Mouse (Mus musculus) WW6 (cell line): ENCODE measurements at regions not wholly inside any gene's neighbourhood (a gene's known extent, or its start where the extent isn't known, plus 50 kb on each side); places are given as distances from the start of the nearest gene placed in this dataset.

Source experiments
- DNase-seq: peaks from one replicate; pipeline ENCODE4 v3.0.0-alpha.2; 2013; ENCODE audit warnings: low read depth, low spot score

DNA sequence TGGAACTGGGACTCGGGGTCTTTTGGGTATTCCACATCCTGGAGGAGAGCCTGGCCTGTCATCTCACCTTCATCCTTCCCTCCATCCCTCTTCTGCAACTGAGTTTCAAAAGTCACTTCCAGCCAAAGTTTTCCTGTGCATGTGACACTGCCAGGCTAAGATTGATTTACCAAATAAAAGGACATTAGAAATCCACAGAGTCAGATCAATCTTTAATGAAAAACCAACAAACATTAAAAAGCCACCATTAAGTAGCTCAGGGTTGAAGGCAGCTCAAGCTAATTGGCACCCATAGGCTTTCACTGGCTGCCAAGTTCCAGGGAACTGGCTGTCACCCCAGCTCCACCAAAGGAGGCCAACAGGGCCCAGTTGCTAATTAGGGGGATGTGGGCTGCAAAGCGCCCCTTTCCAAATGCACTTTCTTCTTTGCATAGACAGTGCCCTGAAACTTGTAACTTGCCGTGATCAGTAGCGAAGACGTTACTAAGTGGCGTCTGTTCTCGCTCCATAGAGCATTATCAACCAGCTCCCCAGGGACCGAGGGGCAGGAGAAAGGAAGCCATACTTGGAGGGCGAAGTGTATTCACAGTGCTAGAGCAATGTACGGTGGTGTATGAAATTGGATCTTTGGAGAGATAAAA is 464.6 kb upstream of the Gm19410 start:
- DNase-seq, result no peak

- no peak for DNase-seq
Measured at GRCm38 (mm10) chr8:35302856-35303255, 462.7 kb upstream of the Gm19410 start.

DNA sequence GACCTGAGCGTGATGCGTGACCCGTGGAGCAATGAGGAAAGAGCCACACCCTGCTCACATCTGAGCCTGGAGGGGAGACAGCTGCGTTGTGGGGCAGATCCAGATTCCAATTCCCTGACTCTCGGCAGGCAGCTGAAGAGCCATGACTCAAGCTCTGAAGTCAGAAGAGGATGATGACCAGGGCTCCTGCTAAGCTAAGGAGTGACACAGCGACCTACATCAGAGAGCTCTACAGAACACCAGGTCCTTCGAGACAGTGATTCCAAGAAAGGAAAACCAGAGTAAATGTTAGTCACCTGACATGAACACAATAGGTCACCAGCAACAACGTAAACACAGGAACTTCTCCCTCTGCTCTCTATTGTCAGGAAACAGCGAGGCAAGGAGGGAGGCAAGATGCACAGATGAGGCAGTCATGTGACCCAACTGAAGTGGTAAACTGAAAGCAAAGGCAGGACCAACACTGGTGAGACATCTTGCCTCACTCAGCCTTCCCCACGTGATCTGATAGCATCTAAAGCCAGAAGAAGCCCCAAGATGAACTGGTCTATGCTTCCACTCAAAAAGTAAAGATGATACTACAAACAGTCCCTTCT is 444.2 kb upstream of the Gm19410 start:
- no peak for DNase-seq

DNA sequence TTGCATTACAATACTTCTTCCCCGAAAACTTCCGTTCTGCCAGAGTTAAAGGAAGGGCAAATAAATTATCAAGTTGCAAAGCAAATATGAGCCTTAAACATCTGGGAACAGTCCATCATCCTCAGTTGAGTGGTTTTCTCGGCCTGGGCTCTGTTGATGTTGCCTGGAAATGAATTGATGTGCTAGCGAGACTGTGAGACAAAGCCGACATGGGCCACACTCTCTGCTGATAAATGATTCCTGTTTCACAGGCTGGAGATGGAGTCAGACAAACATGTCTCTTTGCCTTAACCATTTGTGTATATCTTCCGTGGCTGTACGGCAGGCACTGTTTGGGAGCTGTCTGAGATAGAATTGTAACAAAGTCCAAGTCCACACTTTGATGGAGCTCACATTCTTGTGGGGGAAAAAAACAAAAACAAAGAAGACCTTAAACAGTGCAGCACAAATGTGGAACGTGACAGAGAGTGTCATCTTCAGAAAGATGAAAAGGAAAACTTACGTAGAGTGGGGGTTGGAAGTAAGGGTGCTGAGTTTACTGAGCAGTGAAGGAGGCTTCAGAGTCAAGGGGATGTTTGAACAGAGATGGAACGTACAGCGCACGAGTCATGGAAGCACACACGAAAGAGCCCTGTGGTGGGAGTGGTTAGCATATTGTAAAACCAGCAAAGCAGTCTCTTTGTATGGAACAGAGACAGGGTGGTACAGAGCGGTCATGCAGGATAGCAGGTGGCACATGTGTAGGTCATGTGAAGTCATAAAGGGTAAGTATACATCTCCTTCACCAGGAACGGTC is 442.2 kb upstream of the Gm19410 start:
- DNase-seq, result no peak
